Mouse (Mus musculus): ENCODE measurements around the gene Gm49405.

GRCm38 (mm10) chr19:3951461-3951860, 49.0 kb upstream of the Gm49405 start:
- TF ChIP-seq CTCF (IDR thresholded peaks at IDR 0.05; ENCODE audit: low read depth, low read length) = no peak
- no peak for TF ChIP-seq POLR2A (IDR thresholded peaks at IDR 0.05; ENCODE audit: borderline replicate concordance, low read depth, low read length)

Data from bone marrow macrophage, adult 2 months (primary cell).